Mouse (Mus musculus) cortical plate, adult 2 months (tissue): ENCODE measurements around the gene Sacm1l. TPM values are rescaled to one million over a fixed set of nuclear protein-coding genes. Genes with fewer than 3 reads are reported as not detected.

Experiments
- H3K27ac ChIP-seq: fragments of 200-500 bp; 2 replicates; pipeline ENCODE4 v1.5.1; 2012; ENCODE audit warnings: low read length, control low read depth, inconsistent platforms; ENCODE audit not compliant: insufficient read depth
- H3K4me1 ChIP-seq: fragments of 200-500 bp; 2 replicates; pipeline ENCODE4 v1.6.1; 2011; ENCODE audit warnings: low read length; ENCODE audit not compliant: control insufficient read depth, insufficient read depth
- H3K4me3 ChIP-seq: fragments of 200-500 bp; 2 replicates; pipeline ENCODE4 v1.5.1; 2011; ENCODE audit warnings: mild to moderate bottlenecking, low read length, control low read depth; ENCODE audit not compliant: insufficient read depth
- CTCF ChIP-seq: fragments of 200-500 bp; IDR thresholded peaks from 2 replicates; pipeline ENCODE4 v1.5.1; 2011; ENCODE audit warnings: mild to moderate bottlenecking, control low read depth, low read length; ENCODE audit not compliant: insufficient read depth; ENCODE audit errors: extremely low read depth
- POLR2A ChIP-seq: fragments of 200-500 bp; IDR thresholded peaks from 2 replicates; pipeline ENCODE4 v1.6.1; 2011; ENCODE audit warnings: mild to moderate bottlenecking, low read length, control low read depth; ENCODE audit not compliant: insufficient read depth; ENCODE audit errors: extremely low read depth
- polyA plus RNA-seq: library from polyadenylated mRNA; depleted of rRNA; stranded (reverse); fragments of >200 nt; gene quantifications from 2 replicates; pipeline ENCODE4 v1.2.3, GENCODE M21; 2012

Sacm1l gene
- polyA plus RNA-seq, 1 experiment, result 37.0 TPM

GRCm38 (mm10) chr9:123520735-123521134, 8.8 kb upstream of the Sacm1l start:
- Histone ChIP-seq H3K4me3 (no peak overlapping the region), H3K4me1 (peaks cover 2% of the 10 kb centered on the region), H3K27ac (no peak overlapping the region)
- no peak for TF ChIP-seq CTCF

- no peak overlapping the region for H3K27ac ChIP-seq
- no peak overlapping the region for H3K4me3 ChIP-seq
- peaks cover 3% of the 10 kb centered on the region for H3K4me1 ChIP-seq
- peak; percentile 60 for TF ChIP-seq CTCF
- TF ChIP-seq POLR2A, result no peak
Measured at GRCm38 (mm10) chr9:123523676-123524075, 5.9 kb upstream of the Sacm1l start.

DNA sequence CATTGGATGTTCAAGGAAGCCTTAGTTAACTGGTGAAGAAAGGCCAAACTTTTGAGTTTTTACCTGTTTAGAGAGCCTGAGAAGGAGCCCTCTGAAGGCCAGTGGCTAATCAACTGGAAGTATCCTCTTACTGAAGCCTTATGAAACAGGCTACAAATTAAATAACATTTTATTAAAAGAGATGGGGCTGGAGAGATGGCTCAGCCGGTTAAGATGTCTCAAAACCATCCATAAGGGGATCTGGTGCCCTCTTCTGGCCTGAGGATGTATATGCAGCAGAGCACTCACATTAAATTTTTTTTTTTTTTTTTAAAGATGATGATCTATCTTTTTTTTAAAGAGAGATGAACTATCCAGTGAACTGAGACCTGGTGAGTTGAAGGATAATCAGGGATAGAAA, 4.5 kb upstream of the Sacm1l start:
- peaks cover 3% of the 10 kb centered on the region for H3K4me1 ChIP-seq
- H3K4me3 ChIP-seq, result no peak overlapping the region
- peak; percentile 62 for TF ChIP-seq CTCF
- no peak for TF ChIP-seq POLR2A
- H3K27ac ChIP-seq, result no peak overlapping the region

DNA sequence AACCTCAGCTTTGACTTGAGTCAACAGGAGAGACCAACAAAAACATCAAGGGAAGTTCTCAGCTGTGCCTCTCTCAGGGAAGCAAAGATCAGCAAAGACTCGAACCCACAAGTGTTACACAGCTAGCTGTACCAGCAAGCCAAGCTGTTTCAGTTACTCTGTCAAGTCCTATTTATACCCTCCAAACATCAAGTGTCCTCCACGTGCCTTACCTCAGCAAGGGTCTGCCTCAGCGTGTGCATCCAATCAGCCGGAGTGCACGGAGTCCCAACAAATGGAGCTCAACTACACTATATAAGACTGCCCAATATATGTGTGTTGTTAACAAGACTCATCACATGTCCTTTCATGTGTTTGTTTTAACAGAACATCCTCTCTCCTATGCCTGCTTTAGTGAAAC, 3.1 kb upstream of the Sacm1l start:
- H3K4me3 ChIP-seq, result no peak overlapping the region
- TF ChIP-seq POLR2A, result no peak
- TF ChIP-seq CTCF, result no peak
- no peak overlapping the region for H3K27ac ChIP-seq
- H3K4me1 ChIP-seq, result peaks cover 5% of the 10 kb centered on the region

- H3K27ac ChIP-seq, result peak overlapping the region; percentile 88
- peak overlapping the region; percentile 65 for H3K4me3 ChIP-seq
- peaks cover 7% of the 10 kb centered on the region for H3K4me1 ChIP-seq
- TF ChIP-seq POLR2A (no peak), CTCF (no peak)
Measured at GRCm38 (mm10) chr9:123528087-123528925, 1.3 kb upstream of the Sacm1l start.

GRCm38 (mm10) chr9:123528926-123529295, 648 bp upstream of the Sacm1l start:
- Histone ChIP-seq H3K4me3 (peak overlapping the region; percentile 65), H3K27ac (peak overlapping the region; percentile 88), H3K4me1 (peaks cover 7% of the 10 kb centered on the region)
- TF ChIP-seq CTCF, result no peak
- 0 out of 2 replicates have a peak, but pooled peaks have one; percentile 46 for TF ChIP-seq POLR2A

DNA sequence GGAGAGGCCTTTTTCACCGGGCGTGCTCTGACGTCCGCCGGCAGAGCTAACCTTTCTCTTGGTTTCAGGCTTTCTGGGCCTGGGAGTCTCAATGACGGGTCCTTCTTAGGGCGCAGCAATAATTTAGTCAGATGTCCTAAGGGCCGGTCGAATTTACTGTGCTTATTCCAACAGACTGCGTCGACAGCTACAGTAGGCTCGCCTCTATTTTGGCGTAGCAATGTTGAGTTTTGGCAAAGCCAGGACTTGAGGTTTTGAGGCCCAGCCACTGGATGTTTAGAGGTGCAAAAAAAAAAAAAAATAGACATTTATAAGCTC, 558 bp downstream of the Sacm1l start:
- Histone ChIP-seq H3K4me3 (peak overlapping the region; percentile 65), H3K27ac (peak overlapping the region; percentile 90), H3K4me1 (peaks cover 5% of the 10 kb centered on the region)
- TF ChIP-seq POLR2A (no peak), CTCF (no peak)

GRCm38 (mm10) chr9:123530566-123531130, 1.1 kb downstream of the Sacm1l start:
- H3K27ac ChIP-seq, result no peak overlapping the region

DNA sequence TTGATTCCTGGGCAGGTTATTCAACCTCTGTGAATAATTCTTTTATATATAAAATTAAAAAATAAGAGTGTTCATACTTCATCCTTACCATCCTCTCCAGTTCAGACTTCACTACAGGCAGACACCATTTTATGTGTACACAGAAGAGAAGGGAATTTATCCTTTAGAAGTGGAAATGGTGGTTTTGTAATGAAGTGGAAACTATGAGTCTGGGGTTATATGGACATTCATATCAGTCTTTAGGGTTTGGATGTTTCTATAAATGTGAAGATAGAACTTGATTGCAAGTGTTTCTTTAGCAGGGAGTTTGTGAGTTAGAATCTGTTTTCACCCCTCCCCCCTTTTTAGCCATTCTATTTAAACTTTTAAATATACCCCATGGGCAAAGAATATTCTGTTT, 1.7 kb downstream of the Sacm1l start:
- TF ChIP-seq POLR2A, result no peak
- no peak for TF ChIP-seq CTCF
- Histone ChIP-seq H3K4me1 (peaks cover 7% of the 10 kb centered on the region), H3K4me3 (peak overlapping the region; percentile 65; the same call in 1 of the 2 replicates), H3K27ac (no peak overlapping the region)

More at GRCm38 (mm10) chr9:123530566-123531130, 1.1 kb downstream of the Sacm1l start:
- Histone ChIP-seq H3K4me3 (peak overlapping the region; percentile 65), H3K4me1 (peaks cover 5% of the 10 kb centered on the region)
- TF ChIP-seq POLR2A (no peak), CTCF (no peak)

DNA sequence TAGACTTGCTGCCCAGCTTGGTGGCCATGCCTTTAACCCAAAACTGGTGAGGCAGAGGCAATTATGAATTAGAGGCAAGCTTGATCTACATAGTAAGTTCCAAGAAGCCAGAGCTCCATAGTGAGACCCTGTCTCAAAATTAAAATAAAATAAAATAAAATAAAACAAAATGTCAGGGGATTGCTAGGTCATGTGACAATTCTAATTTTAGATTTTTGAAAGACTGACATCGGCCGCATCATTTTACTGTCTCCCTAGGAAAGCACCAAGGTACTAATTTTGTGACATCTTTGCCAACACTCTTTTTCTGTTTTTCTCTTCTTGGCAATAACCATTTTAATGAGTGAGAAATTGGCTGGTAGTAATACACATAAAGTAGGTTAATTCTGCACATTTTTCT, 7.1 kb downstream of the Sacm1l start:
- no peak for TF ChIP-seq CTCF
- TF ChIP-seq POLR2A, result no peak

More for the DNA sequence above, 7.1 kb downstream of the Sacm1l start:
- Histone ChIP-seq H3K27ac (no peak overlapping the region), H3K4me1 (peaks cover 4% of the 10 kb centered on the region), H3K4me3 (no peak overlapping the region)
